Mouse (Mus musculus) kidney, adult 18-20 months (tissue): ENCODE data around the gene Cbx3.
"Not testable (repeated sequence)": the region's sequence is repeated elsewhere in the genome, so short reads cannot be mapped to it uniquely, and the experiment has no call there.

Experiments
- DNase-seq: peaks from one replicate; pipeline ENCODE4 v3.0.0; 2021

Cbx3 gene

GRCm38 (mm10) chr6:51471179-51471505, 982 bp downstream of the Cbx3 start:
- DNase-seq = no peak

GRCm38 (mm10) chr6:51471782-51472181, 1.6 kb downstream of the Cbx3 start:
- no peak for DNase-seq

DNA sequence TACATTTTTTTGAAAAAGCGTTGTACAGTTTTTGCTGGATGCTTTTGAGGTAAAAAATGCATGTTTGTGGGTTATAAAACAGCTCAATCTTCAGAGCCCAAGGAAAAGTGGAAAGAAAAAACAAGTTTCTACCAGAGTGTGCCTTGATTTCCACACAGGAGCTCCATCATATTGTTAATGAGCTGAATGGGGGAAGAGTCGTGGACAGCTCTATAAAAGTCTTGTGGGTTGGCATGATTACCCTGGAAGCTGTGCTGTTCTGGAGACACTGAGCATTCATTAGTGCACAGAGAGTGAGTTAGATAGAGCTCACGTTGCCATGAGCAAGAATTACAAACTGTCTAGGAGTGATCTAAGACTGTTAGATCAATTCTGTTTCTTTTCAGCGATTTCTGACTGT, 2.1 kb downstream of the Cbx3 start:
- DNase-seq = no peak

GRCm38 (mm10) chr6:51479136-51479731, 9.1 kb downstream of the Cbx3 start:
- DNase-seq = no peak

- no peak for DNase-seq
These were observed 11.4 kb downstream of the Cbx3 start for GRCm38 (mm10) chr6:51481548-51481947.

- no peak for DNase-seq
These were observed 13.7 kb downstream of the Cbx3 start for GRCm38 (mm10) chr6:51483861-51484260.

GRCm38 (mm10) chr6:51484556-51484955, 14.4 kb downstream of the Cbx3 start:
- DNase-seq = not testable (repeated sequence)

GRCm38 (mm10) chr6:51485646-51486045, 15.5 kb downstream of the Cbx3 start:
- DNase-seq = no peak

- DNase-seq = no peak
These were observed 16.0 kb downstream of the Cbx3 start for GRCm38 (mm10) chr6:51486076-51486710.

DNA sequence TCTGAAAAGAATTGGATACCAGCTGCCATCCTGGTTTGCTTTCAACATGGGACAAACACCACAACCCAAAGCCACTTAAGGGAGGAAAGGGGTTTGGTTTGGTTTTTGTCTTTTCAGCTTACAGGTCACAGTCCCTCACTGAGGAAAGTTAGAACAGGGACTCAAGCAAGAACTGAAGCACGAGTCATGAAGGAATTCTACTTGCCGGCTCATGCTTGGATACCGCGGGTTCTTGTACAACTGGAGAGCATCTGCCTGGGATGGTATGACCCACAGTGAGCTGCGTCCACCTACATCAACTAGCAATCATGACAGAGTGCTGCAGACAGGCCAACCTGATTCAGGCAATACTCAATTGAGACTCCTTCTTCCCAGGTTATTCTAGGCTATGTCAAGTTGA, 16.6 kb downstream of the Cbx3 start:
- no peak for DNase-seq

GRCm38 (mm10) chr6:51489787-51490186, 19.6 kb downstream of the Cbx3 start:
- DNase-seq = peak; percentile 45

DNA sequence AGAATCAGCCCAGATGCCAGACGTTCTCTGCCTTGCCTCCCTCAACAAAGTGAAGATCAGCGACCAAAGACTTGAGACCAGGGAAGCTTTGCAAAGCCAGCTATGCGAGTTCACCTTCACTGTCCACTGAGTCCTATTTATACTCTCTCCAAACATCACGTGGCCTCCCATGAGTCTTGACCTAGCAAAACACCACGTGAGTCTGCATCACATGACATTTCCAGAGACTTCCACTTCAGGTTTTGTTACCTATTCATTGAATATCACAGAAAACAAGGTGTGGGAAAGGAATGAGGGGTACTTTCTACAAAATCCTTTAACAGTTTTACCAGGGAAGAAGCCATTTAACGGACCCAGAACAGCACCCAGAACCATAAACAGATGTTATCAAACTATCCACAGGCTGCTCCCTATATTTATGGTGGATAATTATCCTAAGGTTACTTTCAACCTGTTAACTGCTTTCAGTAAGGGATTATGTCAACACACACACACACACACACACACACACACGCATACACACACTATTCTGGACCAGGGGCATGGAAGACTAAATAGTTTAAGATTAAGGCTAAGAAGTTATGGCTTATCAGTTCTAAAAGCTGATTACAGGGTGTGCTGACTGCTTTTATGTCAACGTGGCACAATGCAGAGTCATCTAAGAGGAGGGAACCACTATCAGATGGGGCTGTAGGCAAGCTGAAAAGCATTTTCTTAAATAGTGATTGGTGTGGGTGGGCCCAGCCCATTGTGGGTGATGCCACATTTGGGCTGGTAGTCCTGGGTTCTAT, 27.4 kb downstream of the Cbx3 start:
- no peak for DNase-seq

- DNase-seq = no peak
These were observed 35.5 kb downstream of the Cbx3 start for GRCm38 (mm10) chr6:51505671-51506070.

DNA sequence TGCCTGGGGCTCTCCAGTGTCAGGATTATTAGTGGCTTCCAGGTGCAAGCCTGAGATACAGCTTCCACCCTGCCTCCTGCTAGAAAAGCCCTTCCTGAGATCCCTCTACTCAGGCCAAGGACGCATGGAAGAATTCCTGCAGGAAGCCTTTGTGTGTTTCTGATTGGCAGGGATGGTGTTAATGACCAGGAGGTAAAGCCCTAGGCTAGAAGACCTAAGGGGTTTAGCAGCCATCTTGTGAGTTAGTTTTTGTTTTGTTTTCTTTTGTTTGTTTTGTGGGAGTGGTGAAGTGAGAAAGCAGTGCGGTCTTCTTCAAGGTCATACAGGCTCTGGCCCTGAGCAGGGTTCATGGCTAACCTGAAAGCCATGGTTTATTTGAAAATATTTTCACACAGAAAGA, 37.4 kb downstream of the Cbx3 start:
- no peak for DNase-seq

GRCm38 (mm10) chr6:51508750-51509648, 38.8 kb downstream of the Cbx3 start:
- DNase-seq = peak; percentile 74

DNA sequence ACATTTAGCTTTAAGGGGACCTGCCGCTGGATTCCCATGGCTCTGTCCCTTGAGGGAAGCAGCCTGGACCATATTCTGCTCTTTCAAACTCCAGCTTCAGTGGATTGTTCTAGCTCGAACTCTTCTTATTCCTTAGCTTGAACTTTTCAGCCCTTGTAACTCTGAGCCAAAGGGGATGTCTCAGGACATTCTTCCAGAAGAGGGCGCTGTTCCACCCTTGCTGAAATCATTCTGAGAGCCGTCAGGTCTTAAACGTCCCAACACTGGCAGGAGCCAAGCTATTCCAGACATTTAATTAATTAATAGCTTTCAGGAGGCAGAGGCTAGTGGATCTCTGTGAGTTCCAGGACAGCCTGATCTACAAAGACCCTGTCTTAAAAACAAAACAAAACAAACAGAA, 39.9 kb downstream of the Cbx3 start:
- peak; percentile 51 for DNase-seq

GRCm38 (mm10) chr6:51510946-51511345, 40.8 kb downstream of the Cbx3 start:
- DNase-seq = no peak

DNA sequence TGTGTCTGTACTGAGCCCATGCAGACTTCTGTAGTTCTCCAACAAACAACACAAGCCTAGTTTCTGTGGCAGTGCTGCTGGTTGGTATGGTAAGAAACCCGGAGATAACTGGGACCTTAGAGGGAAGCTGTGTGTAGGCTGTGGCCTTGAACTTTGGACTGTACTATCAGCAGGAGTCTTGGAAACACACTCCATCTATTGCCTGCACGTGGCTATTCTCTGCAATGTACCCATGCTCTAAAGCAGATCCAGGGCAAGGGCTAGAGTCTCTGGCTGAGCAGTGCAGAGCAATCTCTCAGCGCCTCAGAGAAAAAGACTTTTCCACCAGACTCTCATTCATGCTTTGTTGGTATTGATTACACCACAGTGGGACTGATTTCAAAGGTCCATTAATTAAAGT, 43.6 kb downstream of the Cbx3 start:
- DNase-seq = no peak

DNA sequence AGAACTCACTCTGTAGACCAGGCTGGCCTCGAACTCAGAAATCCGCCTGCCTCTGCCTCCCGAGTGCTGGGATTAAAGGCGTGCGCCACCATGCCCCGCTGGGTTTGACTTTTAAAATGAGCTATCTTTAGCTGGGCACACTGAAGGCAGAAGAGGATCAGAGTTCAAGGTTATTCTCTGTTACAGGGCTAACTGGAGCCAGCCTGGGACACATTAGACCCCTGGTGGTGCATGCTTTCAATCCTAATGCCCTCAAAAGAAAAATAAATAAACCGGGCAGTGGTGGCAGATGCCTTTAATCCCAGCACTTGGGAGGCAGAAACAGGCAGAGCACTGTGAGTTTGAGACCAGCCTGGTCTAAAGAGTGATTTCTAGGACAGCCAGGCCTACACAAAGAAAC, 44.7 kb downstream of the Cbx3 start:
- DNase-seq = no peak

- no peak for DNase-seq
These were observed 53.1 kb downstream of the Cbx3 start for GRCm38 (mm10) chr6:51523310-51523709.

DNA sequence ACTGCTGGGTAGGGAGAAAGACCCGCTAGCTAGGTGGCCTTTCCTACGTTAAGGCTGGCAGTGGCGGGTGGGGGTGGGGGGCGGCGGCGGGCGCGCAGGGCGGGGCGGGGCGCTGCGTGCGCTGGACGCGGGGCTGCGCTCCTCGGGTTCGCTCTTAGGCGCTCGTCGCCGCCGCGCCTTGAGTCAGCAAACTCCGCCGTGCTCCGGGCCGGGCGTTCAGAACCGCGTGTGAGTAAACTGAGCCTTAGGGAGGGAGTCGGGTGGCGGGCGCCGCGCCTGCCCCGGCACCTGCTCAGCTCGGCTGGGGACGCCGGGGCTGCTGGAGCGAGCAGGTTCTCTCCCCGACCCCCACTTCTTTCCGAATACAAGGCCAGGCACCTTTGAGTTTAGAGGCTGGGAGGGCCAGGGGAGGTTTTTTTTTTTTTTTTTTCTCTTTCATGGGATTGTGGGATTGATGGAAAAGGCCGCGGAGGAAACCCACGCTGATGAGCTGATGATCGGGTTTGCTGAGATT, 53.7 kb downstream of the Cbx3 start, which contains the start of gene Snx10:
Gene Snx10 (plus strand): TSS at position 95 of the 514 bp plus-strand sequence.
- peak; percentile 40 for DNase-seq

- DNase-seq = no peak
These were observed 54.3 kb downstream of the Cbx3 start for GRCm38 (mm10) chr6:51524321-51524931.
